Mouse (Mus musculus): ENCODE measurements around the gene Gtf3a. TPM values are rescaled to one million over a fixed set of nuclear protein-coding genes. Genes with fewer than 3 reads are reported as not detected.

The Gtf3a gene
- polyA plus RNA-seq (2012; fragmentation: generic; extraction: Trizol) = 10 to 100 TPM; 70.4 to 99.4 TPM

GRCm38 (mm10) chr5:146948508-146949088 lies at the start of gene Gtf3a:
Gene Gtf3a (plus strand): TSS chr5:146948657.

GRCm38 (mm10) chr5:146963118-146963936 lies 14.9 kb downstream of the Gtf3a start, which contains the start of gene Mtif3:
Gene Mtif3 (minus strand): TSS chr5:146963800.

Other genes starting within 250 kb of the Gtf3a start
- 1 to 10 TPM; 1.6 to 7.1 TPM for gene Usp12, start 153.7 kb upstream of the Gtf3a start, polyA plus RNA-seq (2012; fragmentation: generic; extraction: Trizol)
- gene Rpl21, start 115.8 kb upstream of the Gtf3a start, polyA plus RNA-seq (2012; fragmentation: generic; extraction: Trizol) = 100 to 1,000 TPM; 417 to 436 TPM
- gene Rasl11a, start 103.6 kb upstream of the Gtf3a start, polyA plus RNA-seq (2012; fragmentation: generic; extraction: Trizol) = under 1 TPM; 0.25 to 0.60 TPM
- 10 to 100 TPM; 10.8 to 20.6 TPM for gene Mtif3, start 15.1 kb downstream of the Gtf3a start, polyA plus RNA-seq (2012; fragmentation: generic; extraction: Trizol)
- 1 to 10 TPM in 1 of 2 experiments, under 1 TPM in 1; 0.42 to 2.3 TPM for gene Lnx2, start 127.9 kb downstream of the Gtf3a start, polyA plus RNA-seq (2012; fragmentation: generic; extraction: Trizol)
- gene Polr1d, start 128.4 kb downstream of the Gtf3a start, polyA plus RNA-seq (2012; fragmentation: generic; extraction: Trizol) = 100 to 1,000 TPM in 1 of 2 experiments, 10 to 100 TPM in 1; 82.8 to 103 TPM
- gene Gsx1, start 240.0 kb downstream of the Gtf3a start, polyA plus RNA-seq (2012; fragmentation: generic; extraction: Trizol) = not detected

Measured in C3H10T1/2 (cell line).